ENCODE assay signal across 9 mouse cellular contexts in the genomic region with DNA sequence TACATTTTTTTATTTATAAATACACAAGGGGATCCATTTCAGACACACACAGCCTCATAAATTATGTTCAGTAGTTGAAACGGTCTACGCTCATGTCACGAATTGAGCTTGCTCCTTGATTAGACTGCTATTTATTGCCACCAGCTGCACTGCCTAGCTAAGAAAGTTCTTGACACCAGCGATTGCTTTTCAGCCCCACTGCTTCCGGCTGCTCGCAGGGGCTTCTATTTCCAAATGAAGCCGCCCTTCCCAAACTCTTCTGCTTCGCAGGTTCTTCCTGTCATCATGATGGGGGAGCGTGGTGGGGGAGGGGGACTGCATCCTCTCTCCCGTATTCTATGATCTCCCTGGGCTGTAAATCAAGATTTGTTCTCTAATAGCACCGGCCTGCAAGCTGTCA.
DNase-seq lines count a peak whose midpoint lies in the region; ATAC-seq lines count a peak whose summit lies in the region.
"Had no signal": no experiment of that assay in that cellular context is flagged by ENCODE, and none has a peak within 500 bp of the region (broad histone marks: within the 10 kb centered on the region; RNA-seq: fewer than 3 reads in every experiment).

No protein-coding gene starts in this region.

- H3K9me3 ChIP-seq in kidney, embryonic 16.5 days (ENCODE audit: low read length) = no peaks in the 10 kb centered on the region
- H3K9me3 ChIP-seq in embryonic facial prominence, embryonic 11.5 days (replicated peaks; ENCODE audit: control insufficient read depth, low read length) = no peaks in the 10 kb centered on the region
- H3K9me3 ChIP-seq in hindbrain, embryonic 13.5 days = no peaks in the 10 kb centered on the region
- no peaks in the 10 kb centered on the region for H3K9me3 ChIP-seq in neural tube, embryonic 11.5 days (ENCODE audit: control insufficient read depth, low read length)

- H3K4me1 ChIP-seq in kidney, embryonic 16.5 days (ENCODE audit: insufficient read depth, low read length) = peaks cover 22% of the 10 kb centered on the region
- no peaks in the 10 kb centered on the region for H3K4me1 ChIP-seq in embryonic facial prominence, embryonic 11.5 days (ENCODE audit: control insufficient read depth, insufficient read depth, low read length)
- peaks cover 15% of the 10 kb centered on the region for H3K4me1 ChIP-seq in hindbrain, embryonic 13.5 days (replicated peaks)
- H3K4me1 ChIP-seq in neural tube, embryonic 11.5 days (ENCODE audit: control insufficient read depth, insufficient read depth, low read length) = 0 out of 2 replicates have a peak, but pooled peaks cover 6% of the 10 kb centered on the region

- H3K27me3 ChIP-seq in kidney, embryonic 16.5 days (ENCODE audit: insufficient read depth, low read length) = no peaks in the 10 kb centered on the region
- H3K27me3 ChIP-seq in embryonic facial prominence, embryonic 11.5 days (ENCODE audit: control insufficient read depth, insufficient read depth, low read length) = no peaks in the 10 kb centered on the region
- H3K27me3 ChIP-seq in hindbrain, embryonic 13.5 days = no peaks in the 10 kb centered on the region
- no peaks in the 10 kb centered on the region for H3K27me3 ChIP-seq in neural tube, embryonic 11.5 days (ENCODE audit: control insufficient read depth, insufficient read depth, low read length)

- H3K4me2 ChIP-seq in kidney, embryonic 16.5 days (replicated peaks; ENCODE audit: low read depth, low read length) = peak overlapping the region; percentile 44
- H3K4me2 ChIP-seq in embryonic facial prominence, embryonic 11.5 days (ENCODE audit: low read depth, low read length) = no peak overlapping the region
- H3K4me2 ChIP-seq in hindbrain, embryonic 13.5 days = peak overlapping the region; percentile 27
- H3K4me2 ChIP-seq in neural tube, embryonic 11.5 days (ENCODE audit: low read depth) = peak overlapping the region; percentile 27; the same call in 1 of the 2 replicates

- H3K36me3 ChIP-seq in kidney, embryonic 16.5 days (ENCODE audit: insufficient read depth, low read length) = no peaks in the 10 kb centered on the region
- H3K36me3 ChIP-seq in embryonic facial prominence, embryonic 11.5 days (replicated peaks; ENCODE audit: control insufficient read depth, insufficient read depth, low read depth, low read length) = no peaks in the 10 kb centered on the region
- no peaks in the 10 kb centered on the region for H3K36me3 ChIP-seq in hindbrain, embryonic 13.5 days
- H3K36me3 ChIP-seq in neural tube, embryonic 11.5 days (ENCODE audit: control insufficient read depth, insufficient read depth, low read length) = no peaks in the 10 kb centered on the region

- peak overlapping the region; percentile 12; the same call in 1 of the 2 replicates for H3K4me3 ChIP-seq in kidney, embryonic 16.5 days (ENCODE audit: low read length)
- H3K4me3 ChIP-seq in embryonic facial prominence, embryonic 11.5 days (ENCODE audit: low read depth, low read length) = no peak overlapping the region
- H3K4me3 ChIP-seq in hindbrain, embryonic 13.5 days = no peak overlapping the region
- H3K4me3 ChIP-seq in neural tube, embryonic 11.5 days (ENCODE audit: low read depth, low read length) = no peak overlapping the region

- H3K27ac ChIP-seq in kidney, embryonic 16.5 days (ENCODE audit: low read length) = peak overlapping the region; percentile 57
- H3K27ac ChIP-seq in embryonic facial prominence, embryonic 11.5 days (replicated peaks; ENCODE audit: low read depth, low read length) = no peak overlapping the region
- peak overlapping the region; percentile 66 for H3K27ac ChIP-seq in hindbrain, embryonic 13.5 days
- no peak overlapping the region for H3K27ac ChIP-seq in neural tube, embryonic 11.5 days (ENCODE audit: low read depth, low read length)

- no peak for DNase-seq in kidney, adult 11 months
- DNase-seq in embryonic facial prominence, embryonic 11.5 days (ENCODE audit: low spot score) = peak; percentile 33
- DNase-seq in neural tube, embryonic 11.5 days (ENCODE audit: low spot score) = peak; percentile 40
- DNase-seq in lung, postnatal 25 days (ENCODE audit: low spot score) = no peak
- DNase-seq in thymus, postnatal 25 days = no peak
- DNase-seq in spleen, postnatal 14 days (ENCODE audit: low spot score in 2 of 2) = no peak
- DNase-seq: cerebellum, adult 11-12 months had no signal

- no peak overlapping the region; the same call in 1 of the 2 replicates for H3K9ac ChIP-seq in kidney, embryonic 16.5 days (replicated peaks; ENCODE audit: low read length)
- H3K9ac ChIP-seq in embryonic facial prominence, embryonic 11.5 days (replicated peaks; ENCODE audit: low read length) = no peak overlapping the region
- no peak overlapping the region; the same call in 1 of the 2 replicates for H3K9ac ChIP-seq in hindbrain, embryonic 13.5 days
- no peak overlapping the region for H3K9ac ChIP-seq in neural tube, embryonic 11.5 days (ENCODE audit: low read length)

- ATAC-seq in kidney, embryonic 16.5 days (ENCODE audit: low FRiP score, low TSS enrichment) = peak; percentile 83
- no peak for ATAC-seq in embryonic facial prominence, embryonic 11.5 days (replicated peaks; ENCODE audit: insufficient number of reproducible peaks, low FRiP score, low TSS enrichment, low read depth)
- ATAC-seq in hindbrain, embryonic 13.5 days (ENCODE audit: low FRiP score) = peak; percentile 28; the same call in 1 of the 2 replicates
- ATAC-seq in neural tube, embryonic 11.5 days (ENCODE audit: insufficient read depth, low FRiP score, low TSS enrichment) = peak; percentile 23; the same call in 1 of the 2 replicates

- WGBS in kidney, embryonic 16.5 days = 4% methylated on average over 11 of the region's 11 CpGs
- 39% methylated on average over 11 of the region's 11 CpGs for WGBS in embryonic facial prominence, embryonic 11.5 days
- 42% methylated on average over 11 of the region's 11 CpGs for WGBS in hindbrain, embryonic 13.5 days
- WGBS in neural tube, embryonic 11.5 days = 11% methylated on average over 11 of the region's 11 CpGs

Comparison
In these comparisons a context has a peak if more than half of its experiments do, and no peak if none do; other contexts are left out.
1. H3K27ac ChIP-seq: peak in kidney, embryonic 16.5 days (single experiment) and hindbrain, embryonic 13.5 days (single experiment); none in embryonic facial prominence, embryonic 11.5 days (single experiment) and neural tube, embryonic 11.5 days (single experiment).
2. DNase-seq: peak in embryonic facial prominence, embryonic 11.5 days (single experiment) and neural tube, embryonic 11.5 days (single experiment); none in kidney, adult 11 months (single experiment), lung, postnatal 25 days (single experiment), thymus, postnatal 25 days (single experiment) and spleen, postnatal 14 days (0 of 2).